Mouse (Mus musculus): Measurements from ENCODE around the gene Gatb.

GRCm38 (mm10) chr3:85532376-85532775, 41.5 kb upstream of the Gatb start:
- no peak for TF ChIP-seq CTCF (IDR thresholded peaks at IDR 0.05; ENCODE audit: borderline replicate concordance, insufficient read depth, low read depth, low read length)
- no peak for TF ChIP-seq POLR2A (IDR thresholded peaks at IDR 0.05; ENCODE audit: borderline replicate concordance, insufficient read depth, low read length)

Data from cerebellum, adult 2 months (tissue).